Mouse (Mus musculus) lung, embryonic 14.5 days (tissue): ENCODE results near the gene Dlg5. TPM values are rescaled to one million over a fixed set of nuclear protein-coding genes. Genes with fewer than 3 reads are reported as not detected.

Source experiments
- ATAC-seq: fragments of 200-750 bp; cut with Nextera tagmentation; 2 replicates; pipeline ENCODE4 v1.8.0; 2017; ENCODE audit warnings: mild to moderate bottlenecking, moderate TSS enrichment, moderate library complexity; ENCODE audit not compliant: insufficient read depth
- DNase-seq: peaks from one replicate; pipeline ENCODE4 v3.0.0-alpha.2; 2015
- H3K27ac ChIP-seq: fragments of 300-500 bp; sonication (generic); 2 replicates; pipeline ENCODE4 v1.5.1; 2014; ENCODE audit warnings: low read depth, mild to moderate bottlenecking, moderate library complexity
- H3K27me3 ChIP-seq: fragments of 300-500 bp; sonication (generic); 2 replicates; pipeline ENCODE4 v1.6.1; 2014; ENCODE audit warnings: low read length, control low read depth; ENCODE audit not compliant: insufficient read depth
- H3K36me3 ChIP-seq: fragments of 300-500 bp; sonication (generic); 2 replicates; pipeline ENCODE4 v1.6.1; 2014; ENCODE audit warnings: control low read depth; ENCODE audit not compliant: insufficient read depth
- H3K4me1 ChIP-seq: fragments of 300-500 bp; sonication (generic); 2 replicates; pipeline ENCODE4 v1.6.1; 2014; ENCODE audit warnings: antibody characterized with exemption, control low read depth; ENCODE audit not compliant: insufficient read depth
- H3K4me2 ChIP-seq: fragments of 300-500 bp; sonication (generic); 2 replicates; pipeline ENCODE4 v1.6.1; 2014; ENCODE audit warnings: mild to moderate bottlenecking
- H3K4me3 ChIP-seq: fragments of 300-500 bp; sonication (generic); 2 replicates; pipeline ENCODE4 v1.5.1; 2014; ENCODE audit warnings: low read depth, low read length
- H3K9ac ChIP-seq: fragments of 300-500 bp; sonication (generic); 2 replicates; pipeline ENCODE4 v1.6.1; 2014
- H3K9me3 ChIP-seq: fragments of 300-500 bp; sonication (generic); 2 replicates; pipeline ENCODE4 v1.6.1; 2016; ENCODE audit warnings: low read depth, low read length, control low read depth
- CTCF ChIP-seq: IDR thresholded peaks from 2 replicates; pipeline ENCODE4 v1.5.1; 2016; ENCODE audit warnings: antibody characterized with exemption, low read depth
- WGBS: fragments of 180-500 bp; shearing (Covaris S2); extraction: QIAGEN DNeasy Blood & Tissue Kit; methylation state at CpG from one replicate; pipeline ENCODE4 v1.1.7; 2014; 5-methylcytosine and 5-hydroxymethylcytosine counted together
- polyA plus RNA-seq: library from polyadenylated mRNA; unstranded; fragments of >200 nt; fragmentation: Nextera tagmentation; extraction: Ambion mirVana; gene quantifications from 2 replicates; pipeline ENCODE4 v1.2.1, GENCODE M21; 2014

The Dlg5 gene
- polyA plus RNA-seq, 1 experiment from 2014 or later: 28.9 TPM

DNA sequence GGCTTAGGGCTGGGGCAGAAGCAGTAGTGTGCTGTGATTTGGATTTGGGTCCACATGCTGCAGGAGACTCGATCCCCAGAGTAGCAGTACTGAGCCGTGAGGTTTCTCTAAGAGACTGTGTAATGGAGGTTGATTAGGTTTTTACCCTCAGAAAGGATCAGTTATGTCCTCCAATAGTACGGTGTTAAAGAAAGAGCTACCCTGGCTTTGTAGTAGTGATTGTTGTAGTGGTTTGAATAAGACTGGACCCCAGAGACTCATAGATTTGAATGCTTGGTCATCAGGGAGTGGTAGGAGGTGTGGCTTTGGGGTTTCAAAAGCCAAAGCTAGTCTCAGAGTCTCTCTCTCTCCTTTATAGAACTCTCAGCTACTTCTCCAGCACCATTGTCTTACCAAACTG, 100.9 kb downstream of the Dlg5 start:
- no peak for DNase-seq
- Histone ChIP-seq H3K36me3 (peaks cover 73% of the 10 kb centered on the region), H3K4me1 (no peaks in the 10 kb centered on the region), H3K4me2 (no peak overlapping the region), H3K9me3 (no peaks in the 10 kb centered on the region), H3K9ac (no peak overlapping the region), H3K4me3 (no peak overlapping the region), H3K27ac (no peak overlapping the region), H3K27me3 (no peaks in the 10 kb centered on the region)
- TF ChIP-seq CTCF: no peak
- WGBS: 84% methylated on average over 3 of the region's 3 CpGs
- ATAC-seq: no peak

DNA sequence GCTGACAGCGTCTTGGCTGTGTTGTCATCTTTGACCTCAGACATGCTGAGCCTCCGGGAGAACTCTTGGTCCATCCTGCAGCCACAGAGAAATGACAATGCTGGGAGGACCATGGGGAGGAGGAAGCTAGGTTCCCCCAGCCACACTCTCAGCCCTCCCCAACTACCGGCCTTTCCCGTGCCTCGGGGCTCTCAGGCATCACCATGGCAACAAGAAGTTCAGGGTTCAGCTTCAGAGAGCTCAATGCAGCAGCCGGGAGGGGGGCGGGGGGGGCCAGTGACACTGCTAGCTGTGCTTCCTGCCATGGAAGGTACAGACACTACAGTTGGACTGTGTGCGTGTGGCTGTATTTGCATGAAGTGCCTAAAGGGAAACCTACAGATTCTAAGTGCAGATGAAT, 101.3 kb downstream of the Dlg5 start:
- no peaks in the 10 kb centered on the region for H3K27me3 ChIP-seq
- 27% methylated on average over 8 of the region's 8 CpGs for WGBS
- H3K9ac ChIP-seq: no peak overlapping the region
- H3K9me3 ChIP-seq: no peaks in the 10 kb centered on the region
- H3K4me3 ChIP-seq: no peak overlapping the region
- H3K27ac ChIP-seq: no peak overlapping the region
- H3K36me3 ChIP-seq: peaks cover 73% of the 10 kb centered on the region
- ATAC-seq: no peak
- H3K4me1 ChIP-seq: no peaks in the 10 kb centered on the region
- no peak for TF ChIP-seq CTCF
- DNase-seq: peak; percentile 23
- H3K4me2 ChIP-seq: no peak overlapping the region

DNA sequence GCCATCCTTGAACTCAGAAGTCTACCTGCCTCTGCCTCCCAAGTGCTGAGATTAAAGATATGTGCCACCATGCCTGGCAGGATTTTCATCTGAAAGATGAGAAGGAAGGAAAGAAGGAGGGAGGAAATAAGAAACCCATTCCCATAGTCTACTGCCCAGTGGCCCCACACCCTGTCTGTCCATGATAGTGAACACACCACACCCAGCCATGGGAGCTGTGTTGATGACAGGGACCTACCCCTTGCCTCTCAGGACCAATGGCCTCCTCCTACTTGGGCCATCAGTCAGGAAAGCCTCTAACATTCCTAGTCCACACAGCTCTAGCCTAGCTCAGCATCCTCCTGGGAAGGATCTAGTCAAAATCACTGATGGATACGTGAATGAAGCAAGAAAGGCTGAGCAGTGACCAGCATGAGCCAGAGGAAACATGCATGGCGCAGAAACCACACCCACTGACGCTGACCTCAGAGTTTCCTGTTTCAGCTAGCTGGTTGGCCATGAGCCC, 102.7 kb downstream of the Dlg5 start:
- no peak overlapping the region for H3K27ac ChIP-seq
- no peak for TF ChIP-seq CTCF

DNA sequence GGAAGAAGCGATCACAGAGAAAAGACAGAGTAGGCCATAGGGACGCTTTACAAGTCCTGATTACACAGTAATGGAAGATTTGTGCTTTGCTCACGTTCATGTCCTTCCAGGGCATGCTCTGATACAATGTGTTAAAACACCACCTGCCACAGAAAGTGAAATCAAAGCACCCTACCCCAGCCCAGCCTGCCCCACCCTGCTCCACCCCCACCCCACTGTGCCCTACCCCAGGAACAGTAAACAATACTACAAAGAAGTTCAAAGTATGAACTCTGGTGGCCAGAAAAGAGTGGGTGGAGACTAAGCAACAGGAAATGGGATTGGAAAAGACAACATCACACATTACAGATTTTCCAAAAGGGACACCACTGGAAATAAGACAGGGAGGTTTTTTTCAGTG, 104.0 kb downstream of the Dlg5 start:
- no peaks in the 10 kb centered on the region for H3K4me1 ChIP-seq
- no peak overlapping the region for H3K4me2 ChIP-seq
- H3K4me3 ChIP-seq: no peak overlapping the region
- H3K27me3 ChIP-seq: no peaks in the 10 kb centered on the region
- H3K9me3 ChIP-seq: no peaks in the 10 kb centered on the region
- WGBS: 87% methylated on average over 3 of the region's 3 CpGs
- ATAC-seq (no peak), DNase-seq (no peak)
- no peak overlapping the region for H3K27ac ChIP-seq
- TF ChIP-seq CTCF: no peak
- peaks cover 72% of the 10 kb centered on the region for H3K36me3 ChIP-seq
- H3K9ac ChIP-seq: no peak overlapping the region

More for the DNA sequence above, 102.7 kb downstream of the Dlg5 start:
- Histone ChIP-seq H3K9me3 (no peaks in the 10 kb centered on the region), H3K27me3 (no peaks in the 10 kb centered on the region), H3K4me2 (no peak overlapping the region), H3K4me3 (no peak overlapping the region), H3K9ac (no peak overlapping the region), H3K36me3 (peaks cover 74% of the 10 kb centered on the region), H3K4me1 (no peaks in the 10 kb centered on the region)
- no peak for ATAC-seq
- WGBS: 81% methylated on average over 3 of the region's 3 CpGs
- DNase-seq: peak; percentile 6

DNA sequence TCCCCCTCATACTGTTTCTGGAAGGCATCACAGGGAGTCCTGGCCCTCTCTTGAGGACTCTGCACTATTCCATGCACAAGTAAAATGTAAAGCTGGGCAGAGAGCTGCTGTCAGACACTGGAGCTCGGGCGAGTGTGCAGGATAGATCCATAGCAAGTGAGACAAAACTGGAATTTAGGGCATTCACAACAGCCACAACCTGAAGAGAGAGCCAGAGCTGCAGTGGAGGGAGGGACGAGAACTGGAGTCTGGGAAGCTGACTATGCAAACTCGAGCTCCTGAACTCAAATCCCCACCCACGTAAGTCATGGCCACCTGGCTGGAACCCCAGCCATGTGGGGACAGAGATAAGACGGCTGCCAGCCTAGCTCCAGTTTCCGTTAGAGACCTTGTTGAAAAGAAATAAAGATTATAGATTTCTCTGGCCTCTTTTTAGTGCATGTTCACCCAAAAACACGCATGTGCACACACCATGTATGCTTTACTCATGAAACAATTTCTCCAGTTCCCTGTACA, 105.4 kb downstream of the Dlg5 start:
- Histone ChIP-seq H3K4me1 (no peaks in the 10 kb centered on the region), H3K27me3 (no peaks in the 10 kb centered on the region), H3K4me3 (no peak overlapping the region), H3K9me3 (no peaks in the 10 kb centered on the region), H3K36me3 (peaks cover 73% of the 10 kb centered on the region), H3K27ac (no peak overlapping the region), H3K4me2 (no peak overlapping the region), H3K9ac (no peak overlapping the region)
- WGBS: 74% methylated on average over 8 of the region's 8 CpGs
- no peak for TF ChIP-seq CTCF
- ATAC-seq (no peak), DNase-seq (no peak)

DNA sequence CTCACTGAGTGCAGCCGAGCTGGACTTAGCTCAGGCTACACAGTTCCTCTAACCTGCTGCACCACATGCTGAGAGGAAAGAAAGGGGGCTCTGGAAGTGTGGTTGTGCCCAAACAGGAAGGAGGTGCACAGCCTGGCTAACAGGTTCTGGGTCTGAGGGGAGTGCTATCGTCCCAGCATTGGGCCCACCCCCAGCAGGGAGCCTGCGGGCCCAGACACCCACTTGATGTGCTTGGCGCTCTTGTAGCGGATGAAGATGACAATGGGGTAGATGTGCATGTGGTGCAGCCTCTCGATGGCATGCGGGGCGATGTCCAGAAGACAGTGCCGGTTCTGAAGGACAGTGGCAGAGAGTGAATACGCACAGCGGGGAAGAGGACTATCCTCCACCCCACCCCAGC, 108.8 kb downstream of the Dlg5 start:
- Histone ChIP-seq H3K27me3 (no peaks in the 10 kb centered on the region), H3K4me1 (no peaks in the 10 kb centered on the region), H3K9me3 (no peaks in the 10 kb centered on the region), H3K9ac (no peak overlapping the region), H3K4me3 (no peak overlapping the region), H3K27ac (no peak overlapping the region), H3K4me2 (no peak overlapping the region), H3K36me3 (peaks cover 64% of the 10 kb centered on the region)
- no peak for ATAC-seq
- WGBS: 86% methylated on average over 11 of the region's 11 CpGs
- DNase-seq: no peak
- no peak for TF ChIP-seq CTCF

DNA sequence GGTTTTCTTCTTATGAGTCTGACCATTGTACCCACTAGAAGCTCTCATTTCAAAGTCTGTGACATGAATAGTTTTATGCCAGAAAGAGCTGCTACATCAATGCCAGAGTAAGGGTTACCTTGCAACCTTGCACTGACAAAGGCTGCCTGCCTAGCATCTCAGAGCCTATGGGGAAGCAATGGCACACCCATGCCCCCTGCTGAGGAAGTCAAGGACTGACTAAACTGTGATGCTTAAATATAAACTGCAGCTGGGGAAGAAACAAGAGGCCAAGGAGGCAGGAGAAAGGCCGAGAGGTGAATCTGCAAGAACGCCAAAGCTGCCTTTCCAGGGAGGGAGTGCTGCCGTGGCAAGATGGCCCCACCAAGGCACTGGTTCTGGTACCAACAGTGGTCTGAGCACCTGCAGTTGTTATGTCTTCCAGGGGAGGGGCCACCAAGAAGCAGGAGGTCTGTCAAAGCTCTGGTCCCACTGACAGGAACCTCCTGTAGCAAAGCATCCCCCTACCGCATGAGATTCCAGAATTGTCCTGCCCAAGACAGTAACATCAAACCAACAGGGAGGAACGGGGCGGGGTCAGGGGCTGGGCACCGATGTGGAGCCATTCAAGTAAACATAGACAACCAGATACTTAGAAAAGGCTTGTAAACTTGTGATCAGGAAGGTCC, 111.0 kb downstream of the Dlg5 start:
- Histone ChIP-seq H3K9me3 (no peaks in the 10 kb centered on the region), H3K4me1 (no peaks in the 10 kb centered on the region), H3K4me2 (no peak overlapping the region), H3K36me3 (peaks cover 58% of the 10 kb centered on the region), H3K9ac (no peak overlapping the region), H3K4me3 (no peak overlapping the region), H3K27ac (no peak overlapping the region), H3K27me3 (no peaks in the 10 kb centered on the region)
- 62% methylated on average over 7 of the region's 7 CpGs for WGBS
- 0 out of 2 replicates have a peak, but pooled peaks have one; percentile 8 for TF ChIP-seq CTCF
- DNase-seq (no peak), ATAC-seq (no peak)
